Mouse (Mus musculus): ENCODE measurements at regions not wholly inside any gene's neighbourhood (a gene's known extent, or its start where the extent isn't known, plus 50 kb on each side); places are given as distances from the start of the nearest gene placed in this dataset.

DNA sequence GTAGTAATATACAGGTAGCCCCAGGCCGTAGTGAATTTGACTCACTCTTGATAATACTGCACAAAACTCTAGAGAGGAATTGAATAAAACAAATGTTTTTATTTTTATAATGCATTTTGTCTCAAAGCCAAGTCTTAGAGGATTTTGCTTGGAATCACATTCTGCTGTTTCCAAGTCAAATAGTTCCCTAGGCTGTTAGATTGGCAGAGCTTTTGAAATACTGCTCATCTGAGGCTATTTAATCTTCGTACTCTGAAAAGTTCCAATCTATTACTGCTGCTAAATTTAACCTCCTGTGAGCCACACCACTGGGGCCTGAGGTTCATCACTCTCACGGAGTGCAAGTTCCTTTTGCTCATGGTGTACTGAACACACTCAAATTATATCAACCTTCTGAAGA, 399.4 kb downstream of the Ets1 start:
- TF ChIP-seq POLR2A (IDR thresholded peaks at IDR 0.05; ENCODE audit: low read depth, low read length) (no peak), CTCF (conservative IDR thresholded peaks at IDR 0.05 in 1 of 2, IDR thresholded peaks at IDR 0.05 in 1 of 2; ENCODE audit: low read depth in 2 of 2, low read length in 2 of 2) (no peak), CHD1 (IDR thresholded peaks at IDR 0.05; ENCODE audit: low read depth, low read length) (no peak), POLR2AphosphoS2 (IDR thresholded peaks at IDR 0.05; ENCODE audit: low read depth, low read length) (no peak), RAD21 (IDR thresholded peaks at IDR 0.05; ENCODE audit: low read depth, low read length) (no peak), TBP (conservative IDR thresholded peaks at IDR 0.05; ENCODE audit: low read depth, low read length) (no peak), MYC (IDR thresholded peaks at IDR 0.05; ENCODE audit: low read depth, low read length) (no peak), TCF12 (IDR thresholded peaks at IDR 0.05; ENCODE audit: low read depth, low read length) (no peak), USF1 (IDR thresholded peaks at IDR 0.05; ENCODE audit: low read depth, low read length) (no peak), ZNF384 (IDR thresholded peaks at IDR 0.05; ENCODE audit: low read depth, low read length) (no peak), CHD2 (IDR thresholded peaks at IDR 0.05; ENCODE audit: low read length) (no peak), KAT2A (IDR thresholded peaks at IDR 0.05; ENCODE audit: insufficient replicate concordance, low read length) (no peak), MAX (IDR thresholded peaks at IDR 0.05; ENCODE audit: low read length) (no peak)
